Mouse (Mus musculus): Measurements from ENCODE around the gene Rln3. TPM values are rescaled to one million over a fixed set of nuclear protein-coding genes. Genes with fewer than 3 reads are reported as not detected.

Rln3 gene
- polyA plus RNA-seq, 1 experiment from 2014 or later: not detected

DNA sequence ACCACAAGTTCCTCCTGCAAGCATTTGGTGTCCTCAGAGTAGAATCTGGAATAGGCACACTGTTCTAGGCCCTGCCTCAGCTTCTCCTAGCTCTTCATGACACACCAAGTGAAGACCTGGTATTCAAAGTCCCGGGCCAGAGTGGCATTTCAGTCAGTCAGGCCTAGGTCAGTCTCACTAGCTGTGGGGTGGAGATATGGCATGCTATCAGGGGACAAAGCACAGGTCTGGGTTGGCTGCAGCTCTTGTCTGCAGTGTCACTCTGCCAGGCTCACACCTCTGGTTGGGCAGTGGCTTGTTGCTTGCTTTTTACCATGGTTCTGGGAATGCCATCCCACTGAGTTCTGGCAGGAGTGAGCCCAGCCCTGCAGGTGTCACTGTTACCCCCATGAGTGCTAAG, 31.6 kb upstream of the Rln3 start:
- 79% methylated on average over 1 of the region's 1 CpGs for WGBS (ENCODE audit: insufficient replicate concordance)
- H3K4me1 ChIP-seq (ENCODE audit: control insufficient read depth, insufficient read depth, low read length): peaks cover 10% of the 10 kb centered on the region
- no peak overlapping the region for H3K4me3 ChIP-seq (ENCODE audit: low read depth, low read length)
- H3K4me2 ChIP-seq: no peak overlapping the region
- no peak overlapping the region for H3K27ac ChIP-seq (ENCODE audit: low read depth, low read length)
- ATAC-seq (replicated peaks; ENCODE audit: insufficient number of reproducible peaks, low FRiP score, low TSS enrichment): no peak
- H3K36me3 ChIP-seq (ENCODE audit: control insufficient read depth, insufficient read depth, low read length): peaks cover 10% of the 10 kb centered on the region
- H3K9ac ChIP-seq (ENCODE audit: low read depth, low read length): no peak overlapping the region
- no peaks in the 10 kb centered on the region for H3K27me3 ChIP-seq (ENCODE audit: control insufficient read depth, insufficient read depth, low read length)
- no peaks in the 10 kb centered on the region for H3K9me3 ChIP-seq (replicated peaks; ENCODE audit: control insufficient read depth, low read length)

DNA sequence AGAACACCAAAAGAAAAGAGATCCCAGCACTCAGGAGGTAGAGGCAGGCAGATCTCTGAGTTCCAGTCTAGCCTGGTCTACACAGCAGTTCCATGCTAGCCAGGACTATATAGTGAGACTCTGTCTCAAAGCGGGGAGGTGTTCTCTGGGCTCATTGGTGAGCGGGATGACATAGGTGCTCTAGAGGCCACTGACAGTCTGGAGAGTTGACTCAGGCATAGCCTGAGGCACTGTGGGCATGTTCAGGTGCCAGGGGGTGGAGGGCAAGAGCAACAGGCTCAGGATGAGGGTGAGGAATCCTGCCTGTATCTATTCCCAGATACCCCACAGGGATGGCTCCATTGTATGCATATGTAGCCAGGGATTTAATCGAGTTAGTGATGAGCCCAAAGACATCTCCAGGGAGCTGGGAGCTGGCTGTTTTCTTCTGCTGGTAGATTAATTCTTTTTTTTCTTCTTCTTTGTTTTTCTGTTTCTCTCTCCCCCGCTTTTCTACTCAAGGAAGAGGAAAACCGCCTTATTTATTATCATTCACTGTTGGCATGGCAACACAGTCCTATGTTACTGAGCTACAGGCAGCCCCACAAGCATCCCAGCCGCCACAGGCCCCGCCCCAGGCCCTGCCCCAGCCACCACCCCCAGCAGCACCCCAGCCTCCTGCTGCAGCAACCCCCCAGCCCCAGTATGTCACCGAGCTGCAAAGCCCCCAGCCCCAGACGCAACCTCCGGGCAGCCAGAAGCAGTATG, 28.6 kb upstream of the Rln3 start:
- H3K4me3 ChIP-seq (ENCODE audit: low read depth, low read length): no peak overlapping the region
- H3K36me3 ChIP-seq (ENCODE audit: control insufficient read depth, insufficient read depth, low read length): no peaks in the 10 kb centered on the region
- no peak overlapping the region for H3K9ac ChIP-seq (ENCODE audit: low read depth, low read length)
- H3K4me2 ChIP-seq: no peak overlapping the region
- ATAC-seq (replicated peaks; ENCODE audit: insufficient number of reproducible peaks, low FRiP score, low TSS enrichment): no peak
- no peak overlapping the region for H3K27ac ChIP-seq (ENCODE audit: low read depth, low read length)
- peaks cover 22% of the 10 kb centered on the region for H3K4me1 ChIP-seq (ENCODE audit: control insufficient read depth, insufficient read depth, low read length)
- H3K9me3 ChIP-seq (replicated peaks; ENCODE audit: control insufficient read depth, low read length): no peaks in the 10 kb centered on the region
- 75% methylated on average over 10 of the region's 10 CpGs for WGBS (ENCODE audit: insufficient replicate concordance)
- no peaks in the 10 kb centered on the region for H3K27me3 ChIP-seq (ENCODE audit: control insufficient read depth, insufficient read depth, low read length)

DNA sequence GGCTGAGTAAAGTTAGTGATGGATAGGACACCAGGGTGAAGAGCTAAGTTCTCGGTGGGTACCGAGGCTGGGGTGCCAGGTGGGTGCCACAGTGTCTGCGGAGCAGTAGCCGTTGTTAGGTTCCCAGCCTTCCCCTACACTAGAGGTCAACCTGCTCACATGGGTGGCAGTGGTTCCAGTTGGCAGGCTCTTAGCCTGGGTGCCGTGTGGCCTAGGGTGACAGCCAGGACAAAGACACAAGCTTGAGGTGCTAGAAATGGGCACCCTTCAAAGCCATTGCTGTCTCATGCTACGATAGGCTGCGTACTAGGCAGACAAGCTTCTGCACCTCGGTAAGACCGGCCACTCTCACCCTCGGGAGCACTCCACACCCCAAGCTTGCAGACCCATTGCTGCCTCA, 27.5 kb upstream of the Rln3 start:
- H3K27me3 ChIP-seq (ENCODE audit: control insufficient read depth, insufficient read depth, low read length): no peaks in the 10 kb centered on the region
- H3K9ac ChIP-seq (ENCODE audit: low read depth, low read length): no peak overlapping the region
- H3K4me3 ChIP-seq (ENCODE audit: low read depth, low read length): no peak overlapping the region
- H3K9me3 ChIP-seq (replicated peaks; ENCODE audit: control insufficient read depth, low read length): no peaks in the 10 kb centered on the region
- no peak overlapping the region for H3K4me2 ChIP-seq
- no peak for ATAC-seq (replicated peaks; ENCODE audit: insufficient number of reproducible peaks, low FRiP score, low TSS enrichment)
- H3K4me1 ChIP-seq (ENCODE audit: control insufficient read depth, insufficient read depth, low read length): peaks cover 31% of the 10 kb centered on the region
- H3K36me3 ChIP-seq (ENCODE audit: control insufficient read depth, insufficient read depth, low read length): no peaks in the 10 kb centered on the region
- 85% methylated on average over 10 of the region's 10 CpGs for WGBS (ENCODE audit: insufficient replicate concordance)
- no peak overlapping the region for H3K27ac ChIP-seq (ENCODE audit: low read depth, low read length)

GRCm38 (mm10) chr8:84071921-84072320, 27.1 kb upstream of the Rln3 start:
- Histone ChIP-seq H3K4me2 (no peak overlapping the region), H3K9me3 (replicated peaks; ENCODE audit: control insufficient read depth, low read length) (no peaks in the 10 kb centered on the region), H3K4me1 (ENCODE audit: control insufficient read depth, insufficient read depth, low read length) (peaks cover 31% of the 10 kb centered on the region), H3K27me3 (ENCODE audit: control insufficient read depth, insufficient read depth, low read length) (no peaks in the 10 kb centered on the region), H3K9ac (ENCODE audit: low read depth, low read length) (no peak overlapping the region), H3K36me3 (ENCODE audit: control insufficient read depth, insufficient read depth, low read length) (no peaks in the 10 kb centered on the region), H3K27ac (ENCODE audit: low read depth, low read length) (no peak overlapping the region), H3K4me3 (ENCODE audit: low read depth, low read length) (no peak overlapping the region)
- ATAC-seq (replicated peaks; ENCODE audit: insufficient number of reproducible peaks, low FRiP score, low TSS enrichment): no peak
- 63% methylated on average over 3 of the region's 3 CpGs for WGBS (ENCODE audit: insufficient replicate concordance)

- ATAC-seq (replicated peaks; ENCODE audit: insufficient number of reproducible peaks, low FRiP score, low TSS enrichment): no peak
- H3K9ac ChIP-seq (ENCODE audit: low read depth, low read length): no peak overlapping the region
- 89% methylated on average over 2 of the region's 2 CpGs for WGBS (ENCODE audit: insufficient replicate concordance)
- H3K9me3 ChIP-seq (replicated peaks; ENCODE audit: control insufficient read depth, low read length): no peaks in the 10 kb centered on the region
- peaks cover 31% of the 10 kb centered on the region for H3K4me1 ChIP-seq (ENCODE audit: control insufficient read depth, insufficient read depth, low read length)
- no peaks in the 10 kb centered on the region for H3K36me3 ChIP-seq (ENCODE audit: control insufficient read depth, insufficient read depth, low read length)
- no peak overlapping the region for H3K4me2 ChIP-seq
- no peak overlapping the region for H3K4me3 ChIP-seq (ENCODE audit: low read depth, low read length)
- no peak overlapping the region for H3K27ac ChIP-seq (ENCODE audit: low read depth, low read length)
- H3K27me3 ChIP-seq (ENCODE audit: control insufficient read depth, insufficient read depth, low read length): no peaks in the 10 kb centered on the region
These were observed 25.9 kb upstream of the Rln3 start for GRCm38 (mm10) chr8:84070667-84071066.

DNA sequence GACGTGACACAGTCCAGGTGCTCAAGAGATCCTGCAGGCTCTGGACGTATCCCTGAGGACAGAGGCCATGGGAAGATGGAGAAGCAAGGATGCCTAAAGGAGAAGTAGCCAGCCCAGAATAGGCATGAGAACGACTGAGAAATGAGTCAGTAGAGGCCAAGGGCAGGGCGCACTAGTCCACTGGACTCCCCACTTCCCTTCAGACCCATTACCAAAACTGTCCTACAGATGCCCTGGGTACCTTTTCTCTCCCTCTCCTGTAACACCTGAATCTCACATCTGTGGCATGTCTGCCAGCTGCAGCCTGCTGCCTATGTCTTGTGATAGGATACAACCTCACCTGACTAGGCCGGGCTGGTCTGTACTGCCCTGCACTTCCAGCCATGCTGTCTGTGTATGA, 25.4 kb upstream of the Rln3 start:
- Histone ChIP-seq H3K36me3 (ENCODE audit: control insufficient read depth, insufficient read depth, low read length) (no peaks in the 10 kb centered on the region), H3K4me3 (ENCODE audit: low read depth, low read length) (no peak overlapping the region), H3K9ac (ENCODE audit: low read depth, low read length) (no peak overlapping the region), H3K27me3 (ENCODE audit: control insufficient read depth, insufficient read depth, low read length) (no peaks in the 10 kb centered on the region), H3K4me1 (ENCODE audit: control insufficient read depth, insufficient read depth, low read length) (peaks cover 31% of the 10 kb centered on the region), H3K27ac (ENCODE audit: low read depth, low read length) (no peak overlapping the region), H3K4me2 (no peak overlapping the region), H3K9me3 (replicated peaks; ENCODE audit: control insufficient read depth, low read length) (no peaks in the 10 kb centered on the region)
- 74% methylated on average over 5 of the region's 5 CpGs for WGBS (ENCODE audit: insufficient replicate concordance)
- no peak for ATAC-seq (replicated peaks; ENCODE audit: insufficient number of reproducible peaks, low FRiP score, low TSS enrichment)

GRCm38 (mm10) chr8:84069750-84070149, 24.9 kb upstream of the Rln3 start:
- no peak overlapping the region for H3K9ac ChIP-seq (ENCODE audit: low read depth, low read length)
- no peaks in the 10 kb centered on the region for H3K9me3 ChIP-seq (replicated peaks; ENCODE audit: control insufficient read depth, low read length)
- 76% methylated on average over 2 of the region's 2 CpGs for WGBS (ENCODE audit: insufficient replicate concordance)
- no peak overlapping the region for H3K27ac ChIP-seq (ENCODE audit: low read depth, low read length)
- H3K4me1 ChIP-seq (ENCODE audit: control insufficient read depth, insufficient read depth, low read length): peaks cover 31% of the 10 kb centered on the region
- no peaks in the 10 kb centered on the region for H3K36me3 ChIP-seq (ENCODE audit: control insufficient read depth, insufficient read depth, low read length)
- no peak for ATAC-seq (replicated peaks; ENCODE audit: insufficient number of reproducible peaks, low FRiP score, low TSS enrichment)
- H3K4me3 ChIP-seq (ENCODE audit: low read depth, low read length): no peak overlapping the region
- no peaks in the 10 kb centered on the region for H3K27me3 ChIP-seq (ENCODE audit: control insufficient read depth, insufficient read depth, low read length)
- H3K4me2 ChIP-seq: no peak overlapping the region

DNA sequence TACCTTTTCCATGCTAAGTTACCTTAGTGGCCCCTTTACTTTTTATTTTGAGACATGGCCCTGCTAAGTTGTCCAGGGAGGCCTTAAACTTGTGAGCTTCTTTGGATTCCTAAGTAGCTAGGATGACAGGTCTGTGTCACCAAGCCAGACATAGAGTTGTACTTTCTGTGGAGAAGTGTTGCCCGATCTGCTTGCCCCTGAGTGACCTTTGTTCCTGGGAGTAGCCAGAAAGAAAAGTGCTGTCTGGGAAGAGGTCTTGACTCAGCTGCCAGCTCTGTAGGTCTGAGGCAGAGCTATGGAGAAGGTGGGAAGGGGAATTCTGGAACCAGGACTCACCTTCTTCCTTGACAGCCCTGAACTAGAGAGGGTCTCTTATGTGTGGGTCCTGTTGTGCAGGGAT, 24.4 kb upstream of the Rln3 start:
- 33% methylated on average over 1 of the region's 1 CpGs for whole genome bisulfite sequencing (ENCODE audit: insufficient replicate concordance)
- no peak overlapping the region for H3K9ac ChIP-seq (ENCODE audit: low read depth, low read length)
- H3K9me3 ChIP-seq (replicated peaks; ENCODE audit: control insufficient read depth, low read length): no peaks in the 10 kb centered on the region
- ATAC-seq (replicated peaks; ENCODE audit: insufficient number of reproducible peaks, low FRiP score, low TSS enrichment): no peak
- H3K4me2 ChIP-seq: no peak overlapping the region
- H3K4me3 ChIP-seq (ENCODE audit: low read depth, low read length): no peak overlapping the region
- H3K36me3 ChIP-seq (ENCODE audit: control insufficient read depth, insufficient read depth, low read length): no peaks in the 10 kb centered on the region
- no peak overlapping the region for H3K27ac ChIP-seq (ENCODE audit: low read depth, low read length)
- no peaks in the 10 kb centered on the region for H3K27me3 ChIP-seq (ENCODE audit: control insufficient read depth, insufficient read depth, low read length)
- H3K4me1 ChIP-seq (ENCODE audit: control insufficient read depth, insufficient read depth, low read length): peaks cover 31% of the 10 kb centered on the region

All from heart, embryonic 11.5 days (tissue).